Mouse (Mus musculus): ENCODE data around the gene Uqcrh. TPM values are rescaled to one million over a fixed set of nuclear protein-coding genes. Genes with fewer than 3 reads are reported as not detected.

Uqcrh gene
- polyA plus RNA-seq, 1 experiment from 2014 or later: 366 TPM

DNA sequence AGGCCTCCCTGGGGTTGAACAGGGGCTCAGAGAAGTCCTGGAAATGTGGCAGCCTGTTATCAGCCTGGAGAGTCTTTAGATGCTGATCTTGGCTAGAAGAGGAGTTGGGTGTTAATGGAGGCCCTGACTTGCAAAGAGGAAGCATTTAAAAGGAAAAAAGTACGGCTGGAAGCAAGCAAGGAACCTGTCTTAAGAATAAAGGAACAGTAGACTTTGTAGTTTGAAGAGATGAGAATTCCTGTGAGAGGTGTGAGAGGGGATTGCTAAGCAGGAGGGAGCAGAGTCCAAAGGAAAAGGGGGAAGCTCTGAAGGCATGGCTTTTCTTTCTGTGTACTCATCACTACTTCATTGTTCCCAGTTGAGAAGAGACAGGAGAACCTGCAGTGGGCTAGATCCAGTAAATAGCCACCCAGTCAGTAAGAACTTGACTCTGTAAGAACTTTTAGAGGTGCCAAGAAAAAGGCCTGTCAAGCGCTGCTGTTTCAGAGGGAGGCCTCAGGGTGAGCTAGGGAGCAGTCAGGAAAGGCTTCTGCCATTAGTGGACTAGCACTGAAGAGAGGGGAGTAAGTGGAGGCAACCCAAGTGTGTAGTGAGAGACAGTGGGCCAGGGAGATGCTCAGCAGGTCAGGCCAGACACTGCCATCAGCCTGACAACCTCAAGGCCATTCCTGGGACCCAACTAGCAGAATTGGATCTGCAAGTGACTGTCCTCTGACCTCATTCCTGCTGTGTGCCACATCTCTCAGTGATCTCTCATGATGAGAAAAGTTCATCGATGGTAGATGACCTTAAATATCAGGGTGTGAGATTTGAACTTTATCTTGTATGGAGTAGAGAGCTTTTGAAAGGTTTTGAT lies 2.6 kb upstream of the Uqcrh start:
- Histone ChIP-seq H3K4me2 (peak overlapping the region; percentile 86), H3K27me3 (no peaks in the 10 kb centered on the region), H3K36me3 (peaks cover 25% of the 10 kb centered on the region), H3K27ac (peak overlapping the region; percentile 94), H3K4me1 (replicated peaks) (peaks cover 35% of the 10 kb centered on the region), H3K9ac (peak overlapping the region; percentile 99), H3K9me3 (replicated peaks) (no peaks in the 10 kb centered on the region), H3K4me3 (replicated peaks) (peak overlapping the region; percentile 97)
- ATAC-seq (ENCODE audit: low read depth) (no peak), DNase-seq (no peak)
- 40% methylated on average over 3 of the region's 3 CpGs for whole genome bisulfite sequencing (ENCODE audit: insufficient replicate concordance)

DNA sequence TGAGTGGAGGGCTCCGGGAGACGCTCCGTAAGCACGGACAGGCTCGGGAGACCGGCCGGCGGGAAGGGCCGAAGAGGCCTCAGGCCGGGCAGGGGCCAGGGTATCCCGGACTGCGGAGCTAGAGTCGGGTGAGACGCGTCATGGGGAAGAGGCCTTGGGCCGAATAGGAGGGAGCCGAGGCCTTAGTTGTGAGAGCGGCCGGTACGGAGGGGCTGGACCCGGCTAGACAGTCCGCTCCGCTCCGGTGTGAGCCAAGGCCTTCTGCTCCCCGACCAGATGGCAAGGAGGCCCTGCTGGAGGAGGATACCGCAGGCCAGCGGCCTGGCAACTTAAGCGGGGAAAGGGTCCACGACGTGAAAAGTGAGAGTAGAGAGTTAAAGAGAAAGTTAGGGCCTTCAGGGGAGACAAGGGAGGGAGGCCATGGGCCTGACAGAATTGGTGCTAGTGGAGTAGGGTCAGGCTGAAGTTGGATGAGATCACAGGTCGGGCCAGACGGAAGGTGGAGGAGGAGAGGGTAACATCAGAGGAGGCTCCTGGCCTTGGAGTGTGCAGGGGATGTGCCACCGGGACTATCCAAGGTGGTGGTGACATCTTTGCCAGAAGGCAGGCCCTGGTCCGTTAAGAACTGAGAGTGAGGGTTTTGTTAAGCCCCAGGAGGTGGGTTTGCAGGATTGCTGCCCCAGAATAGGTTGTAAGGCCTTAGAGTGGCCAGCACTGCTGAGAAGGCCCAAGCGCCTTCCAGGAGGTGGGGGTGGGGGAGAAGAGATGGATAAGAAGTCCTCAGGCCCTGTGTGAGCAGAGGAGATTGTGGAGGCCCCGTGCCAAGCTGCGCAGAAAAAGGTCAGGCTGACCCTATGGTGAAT lies 1.7 kb upstream of the Uqcrh start:
- peak overlapping the region; percentile 86 for H3K4me2 ChIP-seq
- H3K4me3 ChIP-seq (replicated peaks): peak overlapping the region; percentile 97
- peaks cover 42% of the 10 kb centered on the region for H3K4me1 ChIP-seq (replicated peaks)
- peak overlapping the region; percentile 99 for H3K9ac ChIP-seq
- WGBS (ENCODE audit: insufficient replicate concordance): 1% methylated on average over 37 of the region's 37 CpGs
- peak; percentile 47 for DNase-seq
- H3K9me3 ChIP-seq (replicated peaks): no peaks in the 10 kb centered on the region
- no peaks in the 10 kb centered on the region for H3K27me3 ChIP-seq
- peaks cover 21% of the 10 kb centered on the region for H3K36me3 ChIP-seq
- H3K27ac ChIP-seq: peak overlapping the region; percentile 94
- peak; percentile 33 for ATAC-seq (ENCODE audit: low read depth)

DNA sequence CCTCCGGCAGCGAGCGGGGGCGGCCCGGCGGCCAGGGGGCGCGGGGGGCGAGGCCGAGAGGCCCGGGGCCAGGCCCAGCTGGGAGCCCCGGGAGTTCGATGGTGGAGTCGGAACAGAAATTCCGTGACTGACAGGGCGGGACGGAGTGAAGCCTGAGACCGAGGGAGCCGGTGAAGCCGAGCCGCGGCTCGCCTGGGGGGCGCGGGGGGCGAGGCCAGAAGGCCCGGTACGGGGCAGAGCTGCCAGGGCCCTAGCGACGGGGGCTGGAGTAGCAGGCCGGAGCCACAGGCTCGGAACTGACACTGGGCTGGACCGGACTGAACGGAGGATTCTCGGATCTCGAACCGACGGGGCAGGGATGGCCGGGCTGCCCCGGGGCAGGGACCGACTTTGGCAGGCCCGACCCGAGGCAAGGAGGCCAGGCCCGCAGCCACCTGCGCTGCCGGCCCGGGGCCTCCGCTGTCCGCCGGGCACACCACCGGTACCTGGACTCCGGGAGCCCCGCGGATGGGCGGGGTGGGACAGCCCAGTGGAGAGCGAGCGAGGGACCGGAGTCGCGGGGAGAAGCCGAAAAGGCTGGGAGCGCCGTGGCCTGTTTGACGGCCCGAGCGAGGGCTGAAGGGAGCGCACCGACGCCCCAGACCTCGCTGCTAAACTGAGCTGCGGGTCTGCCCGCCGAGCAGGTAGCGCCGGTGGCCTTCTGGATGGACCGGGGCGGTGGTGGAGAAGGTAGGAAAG lies 929 bp upstream of the Uqcrh start:
- Histone ChIP-seq H3K27me3 (no peaks in the 10 kb centered on the region), H3K27ac (peak overlapping the region; percentile 94), H3K9me3 (replicated peaks) (no peaks in the 10 kb centered on the region), H3K4me3 (replicated peaks) (peak overlapping the region; percentile 97), H3K4me1 (replicated peaks) (peaks cover 42% of the 10 kb centered on the region), H3K36me3 (peaks cover 17% of the 10 kb centered on the region), H3K9ac (peak overlapping the region; percentile 99), H3K4me2 (peak overlapping the region; percentile 86)
- under 1% methylated on average over 75 of the region's 77 CpGs for WGBS (ENCODE audit: insufficient replicate concordance)
- ATAC-seq (ENCODE audit: low read depth) (peak; percentile 58), DNase-seq (peak; percentile 60)

DNA sequence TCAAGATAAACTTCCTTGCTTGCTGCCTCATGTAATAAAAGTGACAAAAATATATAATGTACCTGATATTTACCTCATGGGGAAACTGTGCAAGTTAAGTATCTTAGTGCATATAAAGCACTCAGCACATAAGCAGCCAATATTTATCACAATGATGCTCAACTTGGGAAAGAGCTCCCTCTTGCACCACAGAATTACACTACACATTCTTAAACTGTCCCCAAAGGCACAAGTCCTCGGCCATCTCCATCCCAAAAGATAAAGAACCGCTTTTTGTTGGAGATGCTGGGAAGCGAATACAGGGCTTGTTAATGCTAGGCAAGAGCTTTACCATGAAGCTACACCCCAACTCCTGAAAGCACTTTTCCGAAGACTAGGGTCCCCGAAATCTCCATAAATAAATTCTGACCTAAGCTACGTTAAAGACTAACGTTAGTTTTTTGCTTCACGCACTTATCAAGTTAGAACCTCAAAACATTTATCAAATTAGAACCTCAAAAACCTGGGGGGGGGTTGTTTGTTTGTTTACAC lies 661 bp downstream of the Uqcrh start:
- Histone ChIP-seq H3K4me2 (peak overlapping the region; percentile 81), H3K9me3 (replicated peaks) (no peaks in the 10 kb centered on the region), H3K36me3 (peaks cover 21% of the 10 kb centered on the region), H3K4me1 (replicated peaks) (peaks cover 42% of the 10 kb centered on the region), H3K4me3 (replicated peaks) (peak overlapping the region; percentile 97), H3K27me3 (no peaks in the 10 kb centered on the region), H3K9ac (peak overlapping the region; percentile 99), H3K27ac (peak overlapping the region; percentile 76)
- no peak for ATAC-seq (ENCODE audit: low read depth)
- peak; percentile 30 for DNase-seq
- under 1% methylated on average over 8 of the region's 8 CpGs for WGBS (ENCODE audit: insufficient replicate concordance)

DNA sequence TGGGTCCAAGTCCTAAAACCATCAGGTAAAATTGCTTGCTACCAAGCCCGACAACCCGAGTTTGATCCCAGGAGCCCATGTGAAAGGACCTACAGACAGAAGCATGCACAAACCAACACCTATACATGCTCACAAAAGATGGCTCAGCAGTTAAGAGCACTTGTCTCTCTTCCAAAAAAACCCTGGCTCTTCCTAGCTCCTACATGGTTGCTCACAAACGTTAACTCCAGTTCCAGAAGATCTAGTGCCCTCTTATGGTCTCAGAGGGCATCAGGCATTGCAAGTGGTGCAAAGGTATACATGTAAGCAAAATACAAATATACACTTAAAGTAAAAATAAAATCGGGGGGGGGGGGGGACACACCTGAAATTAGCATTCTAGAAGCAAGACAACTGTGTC lies 1.7 kb downstream of the Uqcrh start:
- H3K27ac ChIP-seq: no peak overlapping the region; the same call in 1 of the 2 replicates
- no peaks in the 10 kb centered on the region for H3K9me3 ChIP-seq (replicated peaks)
- DNase-seq (no peak), ATAC-seq (ENCODE audit: low read depth) (no peak)
- peaks cover 31% of the 10 kb centered on the region for H3K36me3 ChIP-seq
- 47% methylated on average over 4 of the region's 4 CpGs for WGBS (ENCODE audit: insufficient replicate concordance)
- peak overlapping the region; percentile 99 for H3K9ac ChIP-seq
- no peaks in the 10 kb centered on the region for H3K27me3 ChIP-seq
- H3K4me1 ChIP-seq (replicated peaks): peaks cover 40% of the 10 kb centered on the region
- H3K4me2 ChIP-seq: peak overlapping the region; percentile 81
- peak overlapping the region; percentile 97 for H3K4me3 ChIP-seq (replicated peaks)

DNA sequence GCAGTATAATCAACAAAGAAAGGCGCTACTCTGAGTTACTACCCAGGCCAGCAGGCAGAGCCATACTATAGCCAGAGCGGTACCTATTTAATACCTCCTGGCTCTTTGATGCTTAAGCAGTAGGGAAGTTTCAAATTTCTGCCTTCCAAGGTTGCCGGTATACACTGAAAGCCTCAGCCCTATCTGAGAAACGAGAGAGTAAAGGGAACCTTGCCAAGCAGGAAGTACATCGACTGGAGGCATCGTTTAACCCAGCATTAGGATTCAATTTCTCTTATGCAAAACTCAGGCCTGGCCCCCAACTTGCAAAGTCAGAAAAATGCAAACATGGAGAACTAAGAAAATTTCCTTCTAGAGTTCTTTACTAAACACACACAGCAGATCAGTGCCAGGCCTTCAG lies 4.8 kb downstream of the Uqcrh start:
- no peak for DNase-seq

DNA sequence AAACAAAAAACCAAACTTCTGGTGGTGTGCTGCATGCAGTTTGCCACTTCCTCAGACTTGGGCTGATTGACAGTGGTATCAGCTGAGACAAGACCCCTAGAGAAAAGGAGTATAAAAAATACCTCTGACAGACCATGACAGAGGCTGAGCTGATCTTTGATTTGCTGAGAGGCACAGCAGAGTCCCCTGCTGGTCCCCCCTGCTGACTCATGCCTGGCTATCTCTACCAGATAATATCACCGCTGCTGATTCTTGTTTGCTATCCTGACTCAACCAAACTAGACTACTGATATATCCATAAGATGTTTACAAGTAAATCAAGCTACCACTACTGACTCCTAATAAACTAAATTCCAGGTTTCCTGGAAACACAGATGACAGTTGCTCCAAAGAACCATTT lies 11.0 kb downstream of the Uqcrh start:
- H3K27me3 ChIP-seq: no peaks in the 10 kb centered on the region
- peaks cover 11% of the 10 kb centered on the region for H3K4me1 ChIP-seq (replicated peaks)
- no peak overlapping the region for H3K4me3 ChIP-seq (replicated peaks)
- no peak overlapping the region for H3K4me2 ChIP-seq
- H3K9ac ChIP-seq: no peak overlapping the region
- DNase-seq (peak; percentile 15), ATAC-seq (ENCODE audit: low read depth) (peak; percentile 64)
- H3K9me3 ChIP-seq (replicated peaks): no peaks in the 10 kb centered on the region
- peaks cover 34% of the 10 kb centered on the region for H3K36me3 ChIP-seq
- no peak overlapping the region for H3K27ac ChIP-seq
- 10% methylated on average over 1 of the region's 1 CpGs for WGBS (ENCODE audit: insufficient replicate concordance)

More for the DNA sequence above, 4.8 kb downstream of the Uqcrh start:
- H3K4me1 ChIP-seq (replicated peaks): peaks cover 22% of the 10 kb centered on the region
- no peak overlapping the region for H3K9ac ChIP-seq
- H3K27ac ChIP-seq: no peak overlapping the region
- H3K4me2 ChIP-seq: no peak overlapping the region
- no peak overlapping the region for H3K4me3 ChIP-seq (replicated peaks)
- ATAC-seq (ENCODE audit: low read depth): no peak
- H3K36me3 ChIP-seq: peaks cover 58% of the 10 kb centered on the region
- H3K27me3 ChIP-seq: no peaks in the 10 kb centered on the region
- H3K9me3 ChIP-seq (replicated peaks): no peaks in the 10 kb centered on the region
- 79% methylated on average over 6 of the region's 6 CpGs for WGBS (ENCODE audit: insufficient replicate concordance)

DNA sequence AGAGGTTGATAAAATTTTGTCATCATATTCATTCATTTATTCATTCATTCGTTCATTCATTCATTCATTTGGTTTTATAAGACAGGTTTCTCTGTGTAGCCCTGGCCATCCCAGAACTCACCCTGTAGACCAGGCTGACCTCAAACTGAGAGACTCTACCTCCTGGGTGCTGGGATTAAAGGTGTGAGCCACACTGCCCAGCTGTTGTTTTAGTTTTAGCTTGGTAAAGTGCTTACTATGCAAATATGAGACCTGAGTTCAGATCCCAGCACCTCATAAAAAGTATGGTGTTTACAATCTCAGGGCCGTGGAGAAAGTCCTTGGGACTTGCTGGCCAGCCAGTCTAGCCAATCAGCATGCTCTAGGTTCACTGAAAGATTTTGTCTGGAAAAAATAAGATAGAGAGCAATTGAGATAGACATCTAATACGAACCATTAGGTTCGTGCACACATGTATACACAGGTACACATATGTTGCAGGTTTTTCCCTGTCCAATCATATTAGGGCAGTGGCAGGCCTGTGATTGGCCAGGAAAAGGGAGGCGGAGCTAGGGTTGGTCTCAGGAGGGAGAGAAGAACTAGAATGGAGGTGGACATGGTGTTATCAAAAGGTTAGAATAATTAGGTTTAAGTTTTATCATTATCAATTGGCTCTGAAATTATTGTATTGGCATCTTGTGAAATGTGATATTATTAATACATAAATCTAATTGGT lies 15.7 kb downstream of the Uqcrh start:
- Histone ChIP-seq H3K4me3 (replicated peaks) (no peak overlapping the region), H3K9me3 (replicated peaks) (no peaks in the 10 kb centered on the region), H3K36me3 (no peaks in the 10 kb centered on the region), H3K4me1 (replicated peaks) (peaks cover 13% of the 10 kb centered on the region), H3K27ac (no peak overlapping the region), H3K4me2 (no peak overlapping the region), H3K27me3 (no peaks in the 10 kb centered on the region), H3K9ac (no peak overlapping the region)
- DNase-seq: no peak
- 64% methylated on average over 5 of the region's 5 CpGs for WGBS (ENCODE audit: insufficient replicate concordance)
- no peak for ATAC-seq (ENCODE audit: low read depth)

DNA sequence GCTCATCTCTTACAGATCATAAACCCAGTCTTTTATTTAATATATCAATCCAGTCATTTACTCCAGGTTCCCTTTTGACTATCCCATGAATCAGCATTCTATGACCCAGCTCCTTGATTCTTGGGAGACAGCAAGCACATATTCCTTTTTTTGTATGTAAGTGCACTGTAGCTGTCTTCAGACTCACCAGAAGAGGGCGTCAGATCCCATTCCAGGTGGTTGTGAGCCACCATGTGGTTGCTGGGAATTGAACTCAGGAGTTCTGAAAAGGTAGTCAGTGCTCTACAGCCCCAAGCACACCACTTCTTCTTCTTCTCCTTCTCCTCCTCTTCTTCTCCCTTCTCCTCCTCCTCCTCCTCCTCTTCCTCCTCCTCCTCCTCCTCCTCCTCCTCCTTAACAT lies 17.3 kb downstream of the Uqcrh start:
- Histone ChIP-seq H3K36me3 (no peaks in the 10 kb centered on the region), H3K4me1 (replicated peaks) (peaks cover 14% of the 10 kb centered on the region), H3K4me3 (replicated peaks) (no peak overlapping the region), H3K27ac (no peak overlapping the region), H3K4me2 (no peak overlapping the region), H3K9ac (no peak overlapping the region), H3K27me3 (no peaks in the 10 kb centered on the region), H3K9me3 (replicated peaks) (no peaks in the 10 kb centered on the region)
- no peak for DNase-seq
- 0% methylated on average over 1 of the region's 1 CpGs for WGBS (ENCODE audit: insufficient replicate concordance)
- no peak for ATAC-seq (ENCODE audit: low read depth)

DNA sequence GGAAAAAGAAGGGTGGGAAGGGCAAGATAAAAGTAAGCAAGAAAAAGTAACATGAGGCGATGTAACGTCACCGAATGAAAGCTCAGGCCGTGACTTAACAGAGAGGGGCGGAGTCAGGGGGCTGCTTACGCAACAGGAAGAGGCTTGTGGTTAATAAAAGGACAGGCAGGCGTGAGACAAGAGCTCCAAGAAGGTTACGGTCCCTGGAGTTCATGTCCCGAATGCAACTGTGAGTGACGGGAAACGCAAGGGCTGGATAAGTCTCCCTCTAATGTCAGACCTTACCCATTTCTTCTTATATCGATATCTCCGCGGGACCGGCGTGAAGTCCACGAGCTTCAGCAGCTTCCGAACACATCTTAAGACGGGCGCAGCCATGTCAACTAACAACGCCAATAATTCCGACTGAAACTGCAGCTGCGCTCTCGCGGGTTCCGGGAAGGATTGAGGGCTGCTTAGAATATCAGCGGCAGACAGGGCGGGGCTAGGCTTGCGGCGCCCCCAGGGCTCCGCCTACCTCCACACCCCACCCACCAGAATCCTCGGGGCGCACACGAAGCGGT lies 21.4 kb downstream of the Uqcrh start, which contains the start of gene Nsun4:
TSS of gene Nsun4 (minus strand) at position 478 of the 563 bp plus-strand sequence.
- peak; percentile 97 for ATAC-seq (ENCODE audit: low read depth)
- peak; percentile 88 for DNase-seq
- Histone ChIP-seq H3K9ac (peak within 1 kb of the TSS; percentile 74), H3K27ac (peak within 1 kb of the TSS; percentile 96), H3K27me3 (no peaks in the 10 kb centered on the region), H3K9me3 (replicated peaks) (no peaks in the 10 kb centered on the region), H3K4me3 (replicated peaks) (peak within 1 kb of the TSS; percentile 73), H3K4me1 (replicated peaks) (peaks cover 30% of the 10 kb centered on the region), H3K4me2 (peak within 1 kb of the TSS; percentile 93), H3K36me3 (0 out of 2 replicates have a peak, but pooled peaks cover under 1% of the 10 kb centered on the region)
- WGBS (ENCODE audit: insufficient replicate concordance): under 1% methylated on average over 35 of the region's 35 CpGs

Data from liver, embryonic 13.5 days (tissue).